Mouse (Mus musculus): ENCODE results near the gene Nlrp10.

GRCm38 (mm10) chr7:108872279-108872678 lies 57.7 kb downstream of the Nlrp10 start, which contains the start of gene Olfr517:
- TF ChIP-seq CTCF (IDR thresholded peaks at IDR 0.05; ENCODE audit: low read depth) (no peak), EP300 (IDR thresholded peaks at IDR 0.05; ENCODE audit: low read depth) (no peak)
